Mouse (Mus musculus) ES-CJ7 (cell line): ENCODE measurements at regions not wholly inside any gene's neighbourhood (a gene's known extent, or its start where the extent isn't known, plus 50 kb on each side); places are given as distances from the start of the nearest gene placed in this dataset.

Experiments
- DNase-seq: peaks from one replicate; pipeline ENCODE4 v3.0.0; 2011; ENCODE audit warnings: low read depth, low spot score

DNA sequence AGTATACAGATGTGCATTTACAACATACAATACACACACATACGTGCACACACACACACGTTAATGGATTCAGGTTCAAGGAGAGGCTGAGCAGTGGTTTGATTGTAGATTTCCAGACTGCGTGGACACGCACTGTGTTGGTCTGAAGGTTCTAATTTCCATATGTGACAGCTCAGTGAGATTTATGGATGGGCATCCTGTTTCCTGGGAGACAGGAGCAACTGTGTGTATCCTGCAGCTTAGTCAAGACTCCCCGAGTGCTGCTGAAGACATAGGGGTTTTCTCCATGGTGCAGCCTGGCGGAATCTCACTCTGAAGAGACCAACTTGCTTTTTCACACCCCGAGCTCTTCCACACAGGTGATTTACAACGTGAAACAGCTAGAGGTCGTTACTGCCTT, 119.3 kb upstream of the Foxk1 start:
- DNase-seq = no peak

DNA sequence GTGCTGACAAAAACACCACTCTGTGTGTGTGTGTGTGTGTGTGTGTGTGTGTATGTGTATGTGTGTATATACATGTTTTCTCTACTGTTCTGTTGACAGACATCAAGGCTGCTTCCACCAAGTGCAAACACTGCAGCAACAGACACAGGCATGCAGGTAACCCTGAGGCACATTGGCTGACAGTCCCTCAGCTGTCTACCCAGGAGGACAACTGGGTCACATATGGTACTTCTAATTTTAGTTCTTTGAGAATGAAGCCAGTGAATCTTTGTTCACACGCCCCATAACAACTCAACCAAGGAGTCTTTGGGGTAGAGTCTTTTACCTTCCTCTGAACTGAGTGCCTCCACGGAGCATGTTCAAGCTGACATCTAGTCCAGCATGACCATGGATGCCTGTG, 113.3 kb upstream of the Foxk1 start:
- no peak for DNase-seq

DNA sequence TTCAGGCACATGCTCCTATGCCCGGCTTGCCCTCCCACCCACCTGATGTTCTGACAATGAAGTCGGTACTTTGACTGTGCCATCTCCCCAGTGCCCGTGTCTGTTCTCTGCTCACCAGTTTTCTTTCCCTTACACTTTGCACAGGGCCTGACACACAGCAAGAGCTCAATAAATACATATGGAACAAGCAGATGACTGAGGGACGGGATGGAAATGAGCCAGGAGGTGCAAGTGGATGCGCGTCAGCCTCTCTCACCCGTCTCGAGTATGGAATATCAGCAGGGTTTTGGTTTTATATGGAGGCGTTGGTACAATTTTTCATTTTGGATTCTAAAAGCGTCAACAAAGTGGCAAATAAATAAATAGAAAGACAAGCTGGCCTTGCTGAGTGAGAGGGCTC, 109.8 kb upstream of the Foxk1 start:
- no peak for DNase-seq

DNA sequence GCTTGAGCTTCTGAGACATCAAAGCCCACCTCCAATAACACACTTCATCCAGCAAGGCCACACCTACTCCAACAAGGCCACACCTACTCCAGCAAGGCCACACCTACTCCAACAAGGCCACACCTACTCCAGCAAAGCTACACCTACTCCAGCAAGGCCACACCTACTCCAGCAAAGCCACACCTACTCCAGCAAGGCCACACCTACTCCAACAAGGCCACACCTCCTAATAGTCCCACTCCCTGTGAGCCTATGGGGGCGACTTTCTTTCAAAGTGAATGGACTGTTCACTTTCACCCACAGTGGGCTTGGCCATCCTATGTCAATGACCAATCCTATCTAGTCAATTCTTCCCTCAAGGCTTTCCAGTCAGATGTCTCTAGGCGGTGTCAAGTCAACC, 104.9 kb upstream of the Foxk1 start:
- peak; percentile 44 for DNase-seq

DNA sequence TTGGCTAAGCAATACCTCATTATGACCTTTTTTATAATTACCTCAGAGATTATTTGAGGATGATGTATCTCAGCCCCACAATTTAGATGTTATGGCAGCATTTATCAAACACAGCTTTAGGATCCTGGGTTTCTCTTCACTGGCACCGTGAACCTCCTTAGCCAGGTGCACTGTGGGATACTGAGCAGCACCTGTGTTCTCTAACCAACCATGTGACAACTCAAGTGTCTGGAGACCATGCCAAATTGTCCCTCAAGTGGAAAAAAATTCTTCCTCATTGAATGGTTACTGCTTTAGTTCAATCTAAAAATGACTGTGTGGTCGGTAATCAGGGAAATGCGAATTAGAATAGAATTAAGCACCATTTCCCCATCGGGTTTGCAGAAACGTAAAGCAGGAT, 101.7 kb upstream of the Foxk1 start:
- no peak for DNase-seq

DNA sequence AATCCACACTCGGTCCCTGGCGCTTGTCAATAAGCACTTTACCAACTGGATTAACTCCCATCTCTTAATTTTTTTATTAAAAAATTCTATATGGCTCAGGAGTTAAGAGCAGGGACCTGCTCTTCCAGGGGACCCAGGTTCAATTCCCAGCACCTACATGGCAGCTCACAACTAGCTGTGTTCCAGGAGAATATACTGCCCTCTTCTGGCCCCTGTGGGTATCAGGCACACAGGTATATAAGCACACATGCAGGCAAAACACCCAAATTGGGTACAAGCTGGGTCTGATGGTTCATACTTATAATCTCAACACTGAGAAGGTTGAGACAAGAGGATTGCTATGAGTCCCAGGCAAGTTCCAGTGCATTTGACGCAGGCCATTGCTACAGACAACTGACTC, 92.8 kb upstream of the Foxk1 start:
- peak; percentile 44 for DNase-seq

DNA sequence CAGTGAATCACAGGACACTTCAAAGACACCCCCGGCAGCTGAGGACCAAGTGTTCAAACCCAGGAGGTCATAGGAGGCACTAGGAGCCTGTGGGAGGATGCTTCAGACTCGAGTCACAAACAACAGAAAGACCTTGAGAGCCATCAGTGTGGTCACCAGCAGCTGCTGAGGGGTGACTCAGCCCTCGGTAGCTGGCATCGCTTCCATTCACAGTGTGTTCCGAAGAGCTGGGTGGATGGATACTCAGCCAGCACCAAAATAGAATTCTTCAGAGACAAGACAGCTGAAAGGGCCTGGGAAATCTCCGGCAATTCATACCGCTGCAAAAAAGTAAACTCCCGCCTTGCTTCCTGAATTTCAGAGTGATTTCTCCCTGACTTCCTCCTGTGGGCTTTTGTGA, 87.4 kb upstream of the Foxk1 start:
- no peak for DNase-seq

DNA sequence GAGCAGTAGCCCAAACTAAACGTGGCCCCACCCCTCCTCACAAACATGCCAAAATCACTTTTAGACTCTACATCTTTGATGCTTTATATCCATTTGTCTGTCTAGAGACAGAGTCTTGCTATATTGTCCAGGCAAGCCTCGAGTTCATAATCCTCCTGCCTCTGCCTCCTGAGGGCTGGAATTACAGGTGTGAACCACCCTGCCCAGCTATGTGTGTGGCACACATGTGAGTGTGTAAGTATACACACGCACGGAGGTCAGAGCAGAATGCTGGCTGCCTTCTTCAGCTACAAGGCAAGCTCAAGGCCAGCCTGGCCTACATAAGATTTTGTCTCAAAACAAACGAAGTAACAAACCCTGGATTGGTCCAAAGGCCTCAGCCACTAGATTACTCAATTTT, 86.8 kb upstream of the Foxk1 start:
- no peak for DNase-seq

DNA sequence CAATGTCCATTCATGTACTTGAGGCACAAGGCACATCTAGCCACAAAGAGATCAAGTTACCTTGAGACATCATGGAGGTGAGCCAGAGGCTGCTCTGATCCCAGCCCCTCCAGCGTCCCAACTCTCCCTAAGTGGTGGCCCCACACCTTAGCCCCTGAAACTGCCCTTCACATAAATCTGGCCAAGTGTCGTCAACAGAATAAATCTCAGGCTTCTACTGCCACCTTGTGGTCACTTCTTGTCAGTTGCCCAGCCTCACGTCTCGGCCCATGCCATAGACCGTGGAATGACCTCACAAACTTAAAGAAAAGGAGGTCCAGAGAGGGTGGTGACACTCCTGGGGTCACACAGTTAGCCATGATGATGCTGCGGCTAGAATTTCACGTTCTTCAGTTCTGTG, 82.0 kb upstream of the Foxk1 start:
- peak; percentile 75 for DNase-seq

DNA sequence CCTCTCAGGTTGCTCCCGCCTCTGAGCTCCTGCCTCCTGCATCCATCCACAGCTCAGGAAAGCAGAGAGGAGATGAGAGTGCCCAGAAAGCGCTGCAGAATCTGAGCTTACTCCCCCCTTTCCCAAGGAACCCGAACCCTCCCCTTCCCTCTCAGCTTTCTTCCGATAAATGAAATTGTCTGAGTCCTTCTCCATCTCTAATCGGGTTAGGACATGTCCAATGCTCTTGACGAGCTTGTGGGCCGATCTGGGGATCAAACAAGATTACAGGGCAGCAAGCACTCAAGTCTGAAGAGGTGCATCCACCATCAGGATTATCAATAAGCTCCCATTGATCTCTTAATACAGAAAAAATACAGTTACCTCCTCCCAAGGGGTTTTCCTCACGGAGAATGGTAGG, 80.0 kb upstream of the Foxk1 start:
- DNase-seq = no peak

DNA sequence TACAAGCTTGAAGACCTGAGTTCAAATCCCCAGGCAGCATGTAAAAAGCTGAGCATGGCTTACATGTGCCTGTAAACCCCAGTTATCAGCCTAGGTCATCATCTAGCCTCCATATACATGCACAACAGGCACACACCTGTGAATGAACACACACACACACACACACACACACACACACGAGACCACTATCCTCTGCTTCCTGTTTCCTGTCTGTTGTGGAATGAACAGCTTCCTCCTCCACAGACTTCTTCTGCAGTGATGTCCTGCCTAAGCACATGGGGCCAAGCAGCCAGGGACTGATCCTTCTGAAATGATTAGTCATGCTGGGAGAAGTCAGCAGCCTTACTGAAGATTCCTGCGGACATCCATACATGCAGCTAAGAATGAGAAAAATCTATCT, 76.4 kb upstream of the Foxk1 start:
- no peak for DNase-seq

DNA sequence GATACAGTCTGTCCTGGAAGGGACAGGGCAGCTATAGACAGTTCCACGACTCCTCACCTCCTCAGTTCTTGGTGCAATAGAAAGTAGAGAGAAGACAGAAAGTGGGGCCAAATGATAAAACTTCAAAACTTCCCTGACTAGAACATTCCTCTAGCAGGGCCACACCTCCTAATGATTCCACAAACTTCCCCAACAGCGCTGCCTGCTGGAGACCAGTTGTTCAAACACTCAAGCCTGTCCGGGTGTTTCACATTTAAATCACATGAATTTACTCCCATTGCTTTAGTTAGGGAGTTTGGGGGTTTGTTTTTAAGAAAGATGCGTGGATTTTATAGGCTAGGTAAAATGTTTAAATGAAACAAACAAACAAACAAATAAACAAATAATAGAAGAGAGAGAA, 75.7 kb upstream of the Foxk1 start:
- DNase-seq = peak; percentile 51

DNA sequence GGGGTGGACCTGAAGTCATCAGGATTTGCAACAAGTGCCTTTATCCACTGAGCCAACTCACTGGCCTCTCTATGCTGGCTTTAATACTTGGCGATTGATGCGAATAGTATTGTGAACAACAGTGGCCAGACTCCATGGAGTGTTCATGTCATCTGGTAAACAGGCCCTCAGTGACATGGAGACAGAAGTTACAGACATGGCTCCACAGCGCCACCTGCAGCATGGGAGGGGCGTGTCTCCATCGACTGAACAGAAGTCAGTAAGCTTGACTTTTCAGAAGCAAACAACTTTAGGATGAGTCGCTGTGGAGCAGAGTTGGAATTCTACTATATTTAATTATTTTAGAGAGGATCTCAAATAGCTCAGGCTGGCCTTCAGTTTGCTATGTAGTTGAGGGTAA, 74.0 kb upstream of the Foxk1 start:
- peak; percentile 87 for DNase-seq

DNA sequence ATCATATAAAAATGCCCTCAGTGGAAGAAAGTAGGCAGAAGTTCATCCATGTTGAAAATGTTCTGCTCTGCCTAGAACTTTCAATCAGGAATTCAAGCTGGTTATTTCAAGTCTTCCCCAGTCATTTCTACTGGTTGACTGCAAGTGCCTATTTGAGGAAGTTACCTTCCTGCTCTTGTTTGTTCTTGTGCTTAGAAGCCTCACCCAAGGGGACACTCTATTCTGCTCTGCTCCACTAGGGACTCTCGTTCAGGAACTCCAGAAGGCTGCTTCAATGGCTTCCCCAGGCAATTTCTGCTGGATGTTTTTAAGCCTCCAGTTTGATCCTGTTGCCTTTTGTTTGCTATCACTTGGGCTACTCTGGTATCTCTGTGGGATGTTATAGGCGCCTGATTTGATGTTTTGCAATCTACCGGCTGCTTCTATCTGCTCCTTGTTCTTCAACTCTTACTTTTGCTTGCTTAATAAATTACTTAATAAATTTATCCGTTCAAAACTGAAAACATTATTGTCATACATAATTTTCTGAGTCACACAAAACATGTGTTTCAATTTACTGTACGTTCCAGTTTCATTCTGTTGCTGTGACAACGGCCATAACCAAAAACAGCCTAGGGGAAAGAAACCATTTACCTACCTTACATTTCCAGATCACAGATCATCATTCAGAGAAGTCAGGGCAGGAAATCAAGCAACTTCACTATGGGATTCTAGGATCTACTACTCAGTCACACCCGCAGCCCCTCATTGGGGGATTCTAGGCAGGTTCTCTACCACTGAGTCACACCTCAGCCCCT, 71.4 kb upstream of the Foxk1 start:
- no peak for DNase-seq

DNA sequence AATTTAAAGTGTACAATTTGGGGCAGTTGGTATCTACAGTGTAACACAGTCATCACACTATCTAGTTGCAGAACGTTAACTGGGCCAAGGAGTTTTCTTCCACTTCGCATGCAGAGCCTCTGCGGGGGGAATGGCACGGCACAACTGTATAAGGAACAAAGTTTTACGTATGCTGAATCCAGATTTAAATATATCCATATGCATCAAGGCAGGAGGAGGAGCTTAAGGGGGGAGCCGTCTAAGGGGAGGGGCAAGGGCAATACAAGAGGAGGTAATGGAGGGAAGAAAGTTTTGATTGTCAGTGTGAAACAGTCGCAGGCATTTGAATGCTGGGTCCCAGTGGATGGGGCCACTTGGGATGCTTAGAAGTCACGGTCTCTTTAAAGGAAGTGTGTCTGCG, 68.6 kb upstream of the Foxk1 start:
- peak; percentile 34 for DNase-seq

DNA sequence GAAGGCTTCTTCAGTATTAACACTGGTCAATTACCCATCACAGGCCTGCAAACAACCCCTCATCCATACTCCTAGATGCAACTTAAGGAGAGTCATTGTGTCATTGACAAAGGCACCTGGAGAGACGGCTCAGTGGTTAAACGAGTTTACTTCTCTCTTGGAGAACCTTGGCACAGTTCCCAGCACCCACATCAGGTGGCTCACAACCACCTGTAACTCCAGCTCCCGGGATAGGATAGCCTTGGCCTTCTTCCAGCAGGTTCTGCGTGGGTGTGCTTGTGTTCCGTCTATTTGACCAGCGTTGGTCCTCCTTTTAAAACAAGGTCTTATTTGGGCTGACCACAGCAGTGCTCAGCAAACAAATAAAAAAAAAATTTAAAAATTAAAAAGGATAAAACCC, 63.9 kb upstream of the Foxk1 start:
- DNase-seq = no peak

DNA sequence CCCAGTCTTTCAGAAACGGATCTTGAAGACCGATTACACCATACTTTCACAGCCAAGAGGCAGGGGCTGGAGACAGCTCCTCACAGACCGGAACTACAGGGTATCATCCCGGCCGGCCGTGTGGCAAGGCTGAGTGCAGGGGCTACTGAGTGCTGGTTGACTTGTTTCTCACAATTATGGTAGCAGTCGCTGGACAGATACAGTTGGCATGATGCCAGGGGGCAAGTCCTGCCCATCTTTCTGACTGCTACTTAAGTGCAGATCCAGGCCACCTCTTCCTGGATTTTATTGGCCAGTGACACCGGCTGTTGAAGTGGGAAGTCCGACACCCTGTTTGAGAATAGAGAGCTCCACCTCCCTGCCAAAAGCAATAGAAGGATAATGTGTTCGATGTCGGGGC, 63.2 kb upstream of the Foxk1 start:
- DNase-seq = no peak

DNA sequence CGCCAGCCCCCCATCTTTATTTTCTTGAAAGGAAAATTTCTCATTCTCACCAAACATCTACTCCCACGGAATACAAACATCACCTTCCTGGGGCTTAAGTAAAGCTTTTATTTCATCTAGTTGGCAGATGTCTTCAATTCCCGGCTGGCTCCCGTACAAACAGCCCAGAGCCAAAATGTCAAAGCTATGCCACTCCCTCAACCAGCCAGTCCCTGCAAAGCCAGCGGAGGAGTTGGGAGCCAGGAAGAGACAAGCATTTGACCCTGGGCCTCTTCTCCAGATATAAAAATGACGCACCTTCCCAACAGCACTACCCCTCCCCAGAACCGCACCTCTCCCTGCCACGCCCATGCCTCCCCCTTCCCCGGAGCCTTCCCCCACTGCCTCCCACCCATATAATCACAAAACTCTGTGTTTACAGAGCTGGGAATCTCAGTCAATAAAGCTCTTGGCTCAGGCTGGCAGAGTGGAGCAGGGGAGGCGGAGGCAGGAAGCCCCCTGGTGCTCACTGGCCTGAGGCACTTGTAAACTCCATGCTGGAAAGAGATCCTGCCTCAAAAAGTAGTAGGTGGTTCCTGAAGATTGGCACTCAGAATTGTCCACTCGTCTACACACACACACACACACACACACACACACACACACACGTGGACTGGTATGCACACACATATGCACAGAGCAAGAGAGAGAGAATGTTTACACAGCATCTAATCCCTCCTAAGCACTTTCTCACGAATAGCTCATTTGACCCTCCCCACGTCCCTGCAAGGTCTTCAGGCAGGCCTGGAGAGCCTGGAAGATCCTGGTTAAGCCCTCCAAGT, 60.9 kb upstream of the Foxk1 start:
- DNase-seq = no peak

DNA sequence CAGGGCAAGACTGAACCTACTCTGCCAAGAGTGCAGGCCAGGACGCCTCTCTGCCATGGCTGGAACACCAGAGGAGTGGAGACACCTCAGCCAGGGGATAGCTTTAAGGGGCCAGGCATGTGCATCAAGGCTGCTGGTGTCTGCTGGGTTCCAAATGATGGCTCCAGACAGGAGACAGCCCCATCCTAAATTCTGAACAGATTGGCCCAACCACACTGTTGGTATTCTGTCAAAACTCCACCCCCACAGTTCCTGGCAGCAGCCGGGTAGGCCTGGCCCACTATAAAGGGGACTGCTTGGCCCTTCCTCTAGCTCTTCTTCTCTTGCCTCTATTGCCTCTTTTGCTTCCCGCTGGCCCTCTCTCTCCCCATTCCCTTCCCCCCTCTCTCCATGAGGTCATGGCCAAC, 60.3 kb upstream of the Foxk1 start:
- DNase-seq = no peak

DNA sequence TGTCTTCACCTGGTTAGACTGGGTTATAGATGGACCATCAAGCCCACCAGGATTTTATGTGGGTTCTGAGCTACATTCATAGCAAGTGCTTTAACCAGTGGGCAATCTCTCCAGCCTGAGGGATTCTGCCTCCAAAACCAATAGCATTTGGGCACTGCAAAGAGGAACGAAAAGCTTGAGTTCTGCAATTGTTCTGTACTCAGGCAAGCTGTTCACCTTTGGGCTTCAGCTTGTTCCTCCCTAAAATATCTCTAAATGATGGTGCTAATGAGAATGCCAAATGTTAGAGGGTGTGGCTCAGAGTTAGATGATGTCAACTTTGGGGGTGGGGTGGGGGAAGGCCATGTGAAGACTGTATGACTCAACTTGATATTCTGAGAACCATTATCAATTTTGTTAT, 54.8 kb upstream of the Foxk1 start:
- no peak for DNase-seq

DNA sequence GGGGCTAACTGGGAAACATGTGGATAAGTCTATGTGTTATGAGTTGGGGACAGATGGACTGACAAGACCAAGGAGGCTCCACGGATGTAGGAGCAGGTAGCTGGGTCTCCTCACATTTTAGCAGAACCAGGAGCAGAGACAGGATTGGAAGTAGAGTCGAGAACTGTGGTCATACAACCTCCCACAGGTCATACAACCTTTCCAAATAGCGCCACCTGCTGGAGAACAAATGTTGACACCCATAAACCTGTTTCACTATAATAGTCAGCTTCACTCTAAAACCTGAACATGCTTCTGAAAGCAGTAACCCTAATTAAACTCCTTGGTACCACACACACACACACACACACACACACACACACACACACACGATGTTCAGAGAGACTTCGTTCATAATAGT, 50.7 kb upstream of the Foxk1 start:
- DNase-seq = peak; percentile 76
